Mouse (Mus musculus): ENCODE measurements at regions not wholly inside any gene's neighbourhood (a gene's known extent, or its start where the extent isn't known, plus 50 kb on each side); places are given as distances from the start of the nearest gene placed in this dataset.

DNA sequence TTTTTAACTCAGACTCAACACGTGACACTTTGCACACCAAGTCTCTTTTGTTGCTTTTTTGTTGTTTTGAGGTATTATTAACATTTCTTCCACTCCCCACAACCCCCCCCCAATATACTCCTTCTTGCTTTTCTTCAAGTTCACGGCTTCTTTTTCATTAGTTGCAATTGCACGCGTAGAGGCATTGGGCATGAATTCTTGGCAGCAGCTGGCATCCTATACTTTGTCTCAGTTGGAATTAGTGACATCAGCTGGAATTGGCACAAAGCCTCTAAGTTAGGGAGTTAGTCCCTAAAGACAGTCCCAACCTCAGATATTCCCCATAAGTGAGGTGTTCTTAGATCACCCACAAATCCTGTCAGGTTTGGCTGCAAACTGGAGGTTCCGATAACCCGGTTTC lies 183.4 kb upstream of the Pgrmc2 start:
- TF ChIP-seq POLR2A (IDR thresholded peaks at IDR 0.05; ENCODE audit: low read depth, low read length): no peak
- TF ChIP-seq CTCF (IDR thresholded peaks at IDR 0.05; ENCODE audit: extremely low read depth, insufficient read depth, insufficient read length, insufficient replicate concordance): no peak
